Mouse (Mus musculus): ENCODE results near the gene Myo15. TPM values are rescaled to one million over a fixed set of nuclear protein-coding genes. Genes with fewer than 3 reads are reported as not detected.
"Not testable (repeated sequence)": the region's sequence is repeated elsewhere in the genome, so short reads cannot be mapped to it uniquely, and the experiment has no call there.

Gene Myo15
- polyA plus RNA-seq, 1 experiment from 2014 or later: 0.26 TPM

- H3K4me2 ChIP-seq: peak overlapping the region; percentile 86
- H3K9ac ChIP-seq: peak overlapping the region; percentile 86
- no peaks in the 10 kb centered on the region for H3K27me3 ChIP-seq
- peaks cover 35% of the 10 kb centered on the region for H3K4me1 ChIP-seq
- peak overlapping the region; percentile 100 for H3K27ac ChIP-seq
- H3K9me3 ChIP-seq (replicated peaks): no peaks in the 10 kb centered on the region
- under 1% methylated on average over 89 of the region's 91 CpGs for WGBS
- peak overlapping the region; percentile 77 for H3K4me3 ChIP-seq (replicated peaks)
- peaks cover 14% of the 10 kb centered on the region for H3K36me3 ChIP-seq
- peak; percentile 91 for ATAC-seq (replicated peaks; ENCODE audit: low FRiP score)
Observed at GRCm38 (mm10) chr11:60537468-60538347, 68.6 kb downstream of the Myo15 start.

GRCm38 (mm10) chr11:60538371-60539281 is 69.5 kb downstream of the Myo15 start:
- WGBS: under 1% methylated on average over 93 of the region's 93 CpGs
- no peak for ATAC-seq (replicated peaks; ENCODE audit: low FRiP score)
- no peaks in the 10 kb centered on the region for H3K9me3 ChIP-seq (replicated peaks)

GRCm38 (mm10) chr11:60539540-60539939 is 70.4 kb downstream of the Myo15 start:
- H3K4me3 ChIP-seq (replicated peaks): peak overlapping the region; percentile 77
- ATAC-seq (replicated peaks; ENCODE audit: low FRiP score): no peak
- H3K36me3 ChIP-seq: peaks cover 28% of the 10 kb centered on the region
- H3K27me3 ChIP-seq: no peaks in the 10 kb centered on the region
- H3K9ac ChIP-seq: peak overlapping the region; percentile 86
- peaks cover 47% of the 10 kb centered on the region for H3K4me1 ChIP-seq
- peak overlapping the region; percentile 86 for H3K4me2 ChIP-seq
- no peak overlapping the region; the same call in 1 of the 2 replicates for H3K27ac ChIP-seq
- no peaks in the 10 kb centered on the region for H3K9me3 ChIP-seq (replicated peaks)
- WGBS: 5% methylated on average over 2 of the region's 2 CpGs

More at GRCm38 (mm10) chr11:60538371-60539281, 69.5 kb downstream of the Myo15 start:
- H3K9ac ChIP-seq: peak overlapping the region; percentile 86
- H3K4me1 ChIP-seq: peaks cover 40% of the 10 kb centered on the region
- peak overlapping the region; percentile 86 for H3K4me2 ChIP-seq
- no peaks in the 10 kb centered on the region for H3K27me3 ChIP-seq
- H3K36me3 ChIP-seq: peaks cover 21% of the 10 kb centered on the region
- H3K4me3 ChIP-seq (replicated peaks): peak overlapping the region; percentile 77
- H3K27ac ChIP-seq: peak overlapping the region; percentile 100

- peak overlapping the region; percentile 77 for H3K4me3 ChIP-seq (replicated peaks)
- H3K4me2 ChIP-seq: peak overlapping the region; percentile 86
- peak overlapping the region; percentile 44 for H3K9ac ChIP-seq
- no peaks in the 10 kb centered on the region for H3K27me3 ChIP-seq
- WGBS: 4% methylated on average over 4 of the region's 4 CpGs
- H3K9me3 ChIP-seq (replicated peaks): no peaks in the 10 kb centered on the region
- peaks cover 50% of the 10 kb centered on the region for H3K4me1 ChIP-seq
- ATAC-seq (replicated peaks; ENCODE audit: low FRiP score): no peak
- peak overlapping the region; percentile 24; the same call in 1 of the 2 replicates for H3K27ac ChIP-seq
- peaks cover 28% of the 10 kb centered on the region for H3K36me3 ChIP-seq
Observed at GRCm38 (mm10) chr11:60540002-60540610, 71.0 kb downstream of the Myo15 start.

DNA sequence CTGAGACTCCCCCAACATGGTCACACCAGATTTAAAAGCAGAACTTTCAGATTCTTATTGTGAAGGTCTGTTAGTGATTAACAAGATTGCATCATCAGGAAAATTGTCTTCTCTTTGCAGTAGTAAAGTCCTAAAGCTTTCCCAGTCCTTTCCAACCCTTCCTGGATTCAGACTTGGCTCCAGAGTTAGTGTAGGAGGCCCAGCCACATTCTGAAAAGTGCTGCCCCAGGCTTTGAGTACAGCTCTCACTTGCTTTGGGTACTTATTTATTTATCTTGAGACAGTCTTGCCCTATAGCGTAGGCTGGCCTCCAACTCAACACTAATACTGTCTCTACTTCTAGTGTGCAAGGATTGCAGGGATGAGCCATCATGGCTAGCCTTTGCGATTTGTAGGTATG is 71.6 kb downstream of the Myo15 start:
- Histone ChIP-seq H3K36me3 (peaks cover 29% of the 10 kb centered on the region), H3K4me2 (peak overlapping the region; percentile 86), H3K9me3 (replicated peaks) (no peaks in the 10 kb centered on the region), H3K4me3 (replicated peaks) (peak overlapping the region; percentile 77), H3K9ac (peak overlapping the region; percentile 44), H3K27ac (peak overlapping the region; percentile 24; the same call in 1 of the 2 replicates), H3K27me3 (no peaks in the 10 kb centered on the region), H3K4me1 (peaks cover 54% of the 10 kb centered on the region)
- ATAC-seq (replicated peaks; ENCODE audit: low FRiP score): no peak
- WGBS: 46% methylated on average over 2 of the region's 2 CpGs

DNA sequence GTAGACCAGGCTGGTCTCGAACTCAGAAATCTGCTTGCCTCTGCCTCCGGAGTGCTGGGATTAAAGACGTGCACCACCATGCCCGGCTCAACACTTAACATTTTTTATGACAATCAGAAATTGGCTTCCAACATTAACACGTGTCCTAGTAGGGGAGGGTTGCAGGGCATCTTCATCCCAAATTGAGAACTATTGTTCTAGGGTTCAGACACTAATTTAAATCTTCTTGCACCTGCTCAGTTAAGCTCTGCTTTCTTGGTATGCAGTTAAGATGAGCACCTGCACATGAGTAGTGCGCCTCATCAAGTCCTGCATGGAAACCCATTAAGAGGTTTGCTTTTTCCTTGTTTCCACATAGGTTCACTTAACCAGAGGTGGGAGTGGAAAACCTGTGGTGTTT is 72.7 kb downstream of the Myo15 start:
- H3K4me1 ChIP-seq: peaks cover 45% of the 10 kb centered on the region
- no peak overlapping the region for H3K9ac ChIP-seq
- no peak for ATAC-seq (replicated peaks; ENCODE audit: low FRiP score)
- H3K4me3 ChIP-seq (replicated peaks): no peak overlapping the region
- 88% methylated on average over 6 of the region's 6 CpGs for WGBS
- H3K4me2 ChIP-seq: no peak overlapping the region
- H3K27ac ChIP-seq: no peak overlapping the region
- H3K36me3 ChIP-seq: peaks cover 39% of the 10 kb centered on the region
- H3K27me3 ChIP-seq: no peaks in the 10 kb centered on the region
- H3K9me3 ChIP-seq (replicated peaks): no peaks in the 10 kb centered on the region

DNA sequence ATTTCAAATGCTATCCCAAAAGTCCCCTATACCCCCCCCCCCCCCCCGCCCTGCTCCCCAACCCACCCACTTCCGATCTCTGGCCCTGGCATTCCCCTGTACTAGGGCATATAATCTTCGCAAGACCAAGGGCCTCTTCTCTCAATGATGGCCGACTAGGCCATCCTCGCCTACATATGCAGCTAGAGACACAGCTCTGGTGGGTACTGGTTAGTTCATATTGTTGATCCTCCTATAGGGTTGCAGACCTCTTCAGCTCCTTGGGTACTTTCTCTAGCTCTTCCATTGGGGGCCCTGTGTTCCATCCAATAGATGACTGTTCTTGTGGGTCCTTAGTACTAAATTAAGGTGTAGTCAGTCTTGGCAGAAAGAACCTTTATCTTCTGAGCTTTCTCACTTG is 74.1 kb downstream of the Myo15 start:
- H3K4me2 ChIP-seq; H3K9me3 ChIP-seq (replicated peaks); H3K9ac ChIP-seq; H3K4me3 ChIP-seq (replicated peaks); ATAC-seq (replicated peaks; ENCODE audit: low FRiP score); H3K27ac ChIP-seq; H3K27me3 ChIP-seq: not testable (repeated sequence)
- WGBS: 90% methylated on average over 4 of the region's 5 CpGs
- H3K4me1 ChIP-seq: peaks cover 45% of the 10 kb centered on the region
- peaks cover 53% of the 10 kb centered on the region for H3K36me3 ChIP-seq

- WGBS: 48% methylated on average over 4 of the region's 4 CpGs
- H3K4me1 ChIP-seq: peaks cover 39% of the 10 kb centered on the region
- H3K27ac ChIP-seq: no peak overlapping the region
- no peak overlapping the region for H3K9ac ChIP-seq
- no peak overlapping the region for H3K4me3 ChIP-seq (replicated peaks)
- no peaks in the 10 kb centered on the region for H3K9me3 ChIP-seq (replicated peaks)
- H3K4me2 ChIP-seq: no peak overlapping the region
- H3K27me3 ChIP-seq: no peaks in the 10 kb centered on the region
- ATAC-seq (replicated peaks; ENCODE audit: low FRiP score): no peak
- H3K36me3 ChIP-seq: peaks cover 71% of the 10 kb centered on the region
Observed at GRCm38 (mm10) chr11:60545433-60545832, 76.3 kb downstream of the Myo15 start.

DNA sequence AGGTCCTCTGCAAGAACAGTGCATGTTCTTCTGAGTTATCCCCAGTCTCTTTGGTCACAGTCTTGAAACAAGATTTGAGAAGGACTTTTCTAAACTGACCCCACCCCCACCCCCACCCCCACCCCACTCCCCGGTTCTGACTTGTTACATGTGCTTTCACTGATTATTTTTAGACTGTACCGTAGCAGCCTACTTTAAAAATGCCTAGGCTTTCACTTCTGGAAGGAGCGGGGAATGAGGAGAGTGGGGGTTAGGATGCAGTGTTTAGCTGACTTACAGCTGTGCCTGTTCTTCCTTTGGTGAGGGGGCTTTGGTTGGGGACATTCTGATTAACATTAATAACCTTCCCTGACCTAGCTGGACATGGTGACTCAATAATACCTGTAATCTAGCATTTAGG is 79.0 kb downstream of the Myo15 start:
- Histone ChIP-seq H3K27ac (no peak overlapping the region), H3K27me3 (no peaks in the 10 kb centered on the region), H3K4me1 (peaks cover 19% of the 10 kb centered on the region), H3K9me3 (replicated peaks) (no peaks in the 10 kb centered on the region), H3K9ac (no peak overlapping the region), H3K4me3 (replicated peaks) (no peak overlapping the region), H3K36me3 (peaks cover 84% of the 10 kb centered on the region), H3K4me2 (no peak overlapping the region)
- WGBS: 79% methylated on average over 3 of the region's 3 CpGs
- ATAC-seq (replicated peaks; ENCODE audit: low FRiP score): no peak

DNA sequence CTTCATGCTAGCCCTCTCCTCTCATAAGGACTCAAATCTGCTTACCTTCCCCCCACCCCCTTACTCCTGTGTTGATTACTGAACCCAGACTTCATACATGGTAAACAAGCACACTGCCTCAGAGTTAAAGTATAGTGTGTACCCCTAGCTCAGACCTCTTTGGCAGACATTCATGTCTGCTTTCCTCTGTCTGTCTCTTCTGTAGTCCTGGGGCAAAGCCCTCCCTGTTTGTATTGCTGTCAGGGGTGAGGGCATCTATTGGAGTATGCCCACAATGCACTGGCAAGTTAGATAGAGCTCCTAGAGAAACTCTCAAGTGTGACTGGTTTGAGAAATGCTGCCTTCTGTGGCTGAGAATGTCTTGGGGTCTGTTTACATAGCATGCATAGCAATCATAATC is 84.0 kb downstream of the Myo15 start:
- Histone ChIP-seq H3K4me2 (no peak overlapping the region), H3K36me3 (peaks cover 97% of the 10 kb centered on the region), H3K4me3 (replicated peaks) (no peak overlapping the region)

DNA sequence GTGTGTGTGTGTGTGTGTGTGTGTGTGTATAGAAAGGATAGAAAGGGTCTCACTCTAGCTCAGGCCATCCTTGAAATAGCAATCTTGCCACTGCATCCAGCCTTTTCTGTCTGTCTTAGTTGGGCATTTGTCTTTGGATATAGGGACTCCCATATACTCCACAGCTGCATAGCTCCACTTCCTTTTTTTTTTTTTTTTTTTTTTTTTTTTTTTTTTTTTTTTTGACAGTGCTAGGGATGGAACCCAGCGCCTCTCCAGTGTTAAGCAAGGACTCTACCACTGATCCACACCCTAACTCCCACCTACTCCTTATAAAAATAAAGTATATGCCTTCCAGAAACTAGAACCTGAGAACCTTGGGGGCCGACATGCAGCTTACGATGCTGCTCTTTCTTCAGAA is 88.5 kb downstream of the Myo15 start:
- Histone ChIP-seq H3K4me2 (no peak overlapping the region), H3K9me3 (replicated peaks) (no peaks in the 10 kb centered on the region), H3K27ac (no peak overlapping the region), H3K9ac (no peak overlapping the region), H3K36me3 (peaks cover 72% of the 10 kb centered on the region), H3K4me1 (no peaks in the 10 kb centered on the region), H3K27me3 (no peaks in the 10 kb centered on the region), H3K4me3 (replicated peaks) (no peak overlapping the region)
- 89% methylated on average over 3 of the region's 3 CpGs for WGBS
- ATAC-seq (replicated peaks; ENCODE audit: low FRiP score): no peak

More for the DNA sequence above, 84.0 kb downstream of the Myo15 start:
- Histone ChIP-seq H3K27me3 (no peaks in the 10 kb centered on the region), H3K4me1 (no peaks in the 10 kb centered on the region), H3K9me3 (replicated peaks) (no peaks in the 10 kb centered on the region), H3K9ac (no peak overlapping the region), H3K27ac (no peak overlapping the region)
- ATAC-seq (replicated peaks; ENCODE audit: low FRiP score): no peak
